Mouse (Mus musculus) lung, postnatal 14 days (tissue): ENCODE measurements at regions not wholly inside any gene's neighbourhood (a gene's known extent, or its start where the extent isn't known, plus 50 kb on each side); places are given as distances from the start of the nearest gene placed in this dataset.
"Not testable (repeated sequence)": the region's sequence is repeated elsewhere in the genome, so short reads cannot be mapped to it uniquely, and the experiment has no call there.

Source experiments
- DNase-seq: peaks from one replicate; pipeline ENCODE4 v3.0.0; 2021

GRCm38 (mm10) chr5:91892338-91892737 lies 70.5 kb downstream of the Rchy1 start:
- DNase-seq = no peak

GRCm38 (mm10) chr5:91881771-91882170 lies 81.1 kb downstream of the Rchy1 start:
- no peak for DNase-seq

DNA sequence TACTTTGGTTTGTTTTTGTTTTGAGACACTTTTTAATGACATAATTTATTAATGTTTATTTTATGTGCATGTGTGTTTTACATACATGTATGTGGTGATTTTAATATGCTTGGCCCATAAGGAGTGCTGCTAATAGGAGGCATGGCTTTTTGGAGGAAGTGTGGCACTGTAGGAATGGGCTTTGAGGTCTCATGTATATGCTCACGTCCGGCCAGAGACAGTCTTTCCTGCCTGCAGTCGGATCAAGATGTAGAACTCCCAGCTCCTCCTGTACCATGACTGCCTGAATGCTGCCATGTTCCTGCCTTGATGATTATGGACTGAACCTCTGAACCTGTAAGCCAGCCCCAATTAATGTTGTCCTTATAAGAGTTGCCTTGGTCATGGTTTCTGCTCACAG lies 82.6 kb downstream of the Rchy1 start:
- no peak for DNase-seq

DNA sequence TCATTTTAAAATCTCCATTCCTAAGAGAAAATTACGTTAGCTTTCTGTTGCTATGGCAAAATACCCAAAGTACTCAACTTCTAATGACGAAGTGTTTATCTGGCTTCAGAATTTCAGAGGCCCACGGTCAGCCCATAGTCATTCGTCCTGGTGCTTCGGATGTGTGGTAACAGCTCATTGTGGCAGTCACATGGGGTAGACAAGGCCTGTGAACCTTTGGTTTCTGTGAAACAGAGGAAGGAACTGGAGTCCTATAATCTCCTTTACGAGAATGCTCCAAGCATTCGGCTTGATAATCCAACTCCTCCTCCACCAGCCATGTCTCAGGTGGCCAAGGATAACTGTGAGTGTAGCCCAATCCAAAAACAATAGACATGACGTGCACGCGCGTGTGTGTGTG lies 84.2 kb downstream of the Rchy1 start:
- no peak for DNase-seq

GRCm38 (mm10) chr5:91876682-91877031 lies 86.2 kb downstream of the Rchy1 start:
- DNase-seq = no peak

- no peak for DNase-seq
Measured at GRCm38 (mm10) chr5:91875875-91876681, 86.8 kb downstream of the Rchy1 start.

DNA sequence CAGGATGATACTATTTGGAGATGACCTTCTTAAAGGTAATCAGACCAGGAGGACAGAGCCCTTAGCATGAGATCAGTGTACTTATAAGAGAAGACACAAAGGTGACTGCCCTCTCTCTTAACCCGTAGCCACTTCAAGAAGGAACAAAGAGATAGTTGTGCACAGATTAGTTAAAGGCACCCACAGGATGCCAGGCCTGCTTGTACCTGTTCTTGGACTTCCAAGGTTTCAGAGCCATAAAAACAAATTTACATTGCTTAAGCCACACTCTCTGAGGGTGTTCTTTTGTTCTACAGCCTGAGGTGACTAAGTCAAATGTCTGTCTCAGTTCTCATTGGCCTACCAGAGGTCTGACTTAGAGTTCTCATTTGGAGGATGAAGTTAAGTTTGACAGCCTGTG lies 90.1 kb downstream of the Rchy1 start:
- no peak for DNase-seq

DNA sequence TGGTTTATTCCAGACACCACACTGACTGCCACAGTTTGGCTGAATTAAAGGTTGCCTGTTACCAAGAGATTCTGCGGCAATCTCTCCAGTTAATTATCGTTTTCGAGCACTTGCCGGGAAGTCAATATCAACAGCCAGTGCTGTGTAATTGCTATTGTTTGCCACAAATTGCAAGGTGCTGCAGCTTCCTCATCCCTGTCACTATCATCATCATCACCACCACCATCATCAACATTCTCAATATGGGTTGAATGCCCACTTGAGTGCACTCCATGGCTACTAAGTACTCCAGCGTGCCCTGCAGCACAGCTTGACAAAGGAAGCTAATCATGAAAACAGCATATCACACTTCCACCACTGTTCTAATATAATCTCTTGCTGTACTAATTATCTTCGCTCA lies 93.1 kb downstream of the Rchy1 start:
- DNase-seq = no peak

- DNase-seq = no peak
Measured at GRCm38 (mm10) chr5:91866184-91866583, 96.7 kb downstream of the Rchy1 start.

DNA sequence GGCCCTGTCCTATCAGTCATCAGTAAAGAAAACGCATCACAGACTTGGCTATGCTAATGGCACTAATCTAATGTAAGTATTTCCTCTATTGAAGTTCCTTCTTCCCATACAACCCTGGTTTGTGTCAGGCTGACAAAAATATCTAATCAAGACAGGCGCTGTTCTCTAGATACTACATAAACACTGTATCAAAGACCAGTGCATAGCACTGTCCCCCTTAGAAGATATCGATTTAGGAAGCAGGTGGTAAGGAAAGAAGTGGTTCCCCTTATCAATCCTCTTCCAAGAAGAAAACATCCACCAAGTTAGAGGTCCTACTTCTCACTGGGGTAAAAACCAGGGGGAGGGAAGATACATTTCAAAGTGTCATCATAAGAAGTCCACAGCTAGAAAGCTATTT lies 97.5 kb downstream of the Rchy1 start:
- DNase-seq = no peak

- no peak for DNase-seq
Measured at GRCm38 (mm10) chr5:91862843-91863242, 100.0 kb downstream of the Rchy1 start.

DNA sequence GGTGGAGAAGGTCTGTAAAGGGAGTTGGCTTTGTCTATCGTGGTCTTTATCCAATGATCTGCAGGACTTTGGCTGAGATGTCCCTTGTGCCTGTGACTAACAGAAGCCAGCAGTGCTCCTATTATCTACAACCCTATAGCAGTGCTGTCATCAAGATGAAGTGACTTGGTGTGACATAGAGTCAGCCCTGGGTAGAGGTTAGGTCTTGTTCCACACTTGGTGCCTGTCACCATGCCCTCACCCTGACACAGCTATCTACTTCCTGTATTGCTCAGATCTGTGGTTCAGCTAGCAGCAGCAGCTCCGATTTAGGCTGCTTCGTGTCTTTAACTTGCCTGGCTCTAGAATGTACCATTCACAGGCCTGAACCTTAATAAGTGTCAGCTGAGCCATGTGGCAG lies 100.6 kb downstream of the Rchy1 start:
- no peak for DNase-seq

- DNase-seq = no peak
Measured at GRCm38 (mm10) chr5:91861440-91862187, 101.3 kb downstream of the Rchy1 start.

DNA sequence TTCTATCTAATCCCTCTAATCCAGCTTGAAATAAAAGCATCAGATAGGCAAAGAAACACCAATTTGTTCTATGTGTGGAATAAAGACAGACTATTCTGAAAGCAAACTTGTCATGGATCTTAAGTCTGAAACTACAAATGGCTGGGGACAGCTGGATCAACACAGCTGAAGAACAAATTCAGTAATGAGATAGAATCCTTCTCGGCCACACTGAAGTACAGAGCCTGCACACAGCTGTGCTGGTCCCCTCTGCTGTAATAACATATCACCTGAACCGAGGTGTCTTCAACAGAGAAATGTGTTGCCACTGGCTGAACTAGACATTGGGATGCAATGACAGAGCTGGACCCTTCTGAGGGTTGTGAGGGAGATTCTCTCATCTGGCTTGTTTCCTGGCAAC lies 102.4 kb downstream of the Rchy1 start:
- DNase-seq = no peak

- DNase-seq = no peak
Measured at GRCm38 (mm10) chr5:91852330-91852729, 110.5 kb downstream of the Rchy1 start.

- not testable (repeated sequence) for DNase-seq
Measured at GRCm38 (mm10) chr5:91850862-91851569, 111.9 kb downstream of the Rchy1 start.

GRCm38 (mm10) chr5:91850440-91850839 lies 112.4 kb downstream of the Rchy1 start:
- DNase-seq = no peak

DNA sequence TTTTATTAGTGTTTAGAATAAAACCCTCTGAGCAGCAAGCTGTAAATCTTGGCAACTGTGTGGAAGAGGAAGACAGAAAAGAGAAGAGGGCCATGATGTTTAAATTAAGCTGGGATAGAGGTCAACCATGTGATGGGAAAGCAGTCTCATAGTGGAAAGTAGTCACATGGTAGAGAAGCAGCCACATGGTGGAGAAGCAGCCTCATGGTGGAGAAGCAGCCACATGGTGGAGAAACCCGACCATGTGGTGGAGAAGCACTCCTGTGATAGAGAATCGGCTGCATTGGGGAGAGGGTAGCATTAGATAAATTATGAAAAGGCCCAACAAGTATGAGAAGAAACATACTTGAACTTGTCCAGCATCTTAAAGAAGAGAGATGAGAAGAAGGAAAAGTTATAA lies 113.3 kb downstream of the Rchy1 start:
- DNase-seq = no peak

GRCm38 (mm10) chr5:91849114-91849513 lies 113.8 kb downstream of the Rchy1 start:
- DNase-seq = no peak

- no peak for DNase-seq
Measured at GRCm38 (mm10) chr5:91848528-91848927, 114.3 kb downstream of the Rchy1 start.

DNA sequence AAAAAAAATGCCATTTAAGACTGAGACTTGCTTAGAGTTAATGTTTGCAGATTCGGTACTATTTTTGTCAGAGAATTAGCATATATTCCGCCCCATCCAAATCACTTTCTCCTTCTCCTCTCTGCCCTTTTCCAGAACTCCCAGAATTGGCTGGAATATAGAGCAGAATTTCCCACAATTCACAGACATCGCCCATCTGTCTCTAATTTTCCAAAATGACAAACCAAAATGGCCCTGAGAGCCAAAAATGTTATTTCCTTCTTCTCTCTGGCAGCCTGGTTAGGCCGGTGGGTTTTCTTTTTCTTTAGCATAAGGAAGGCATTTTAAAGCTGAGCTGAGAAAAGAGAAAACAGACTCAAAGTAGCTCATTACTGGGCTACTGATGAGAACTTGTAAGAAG lies 119.8 kb downstream of the Rchy1 start:
- DNase-seq = no peak

DNA sequence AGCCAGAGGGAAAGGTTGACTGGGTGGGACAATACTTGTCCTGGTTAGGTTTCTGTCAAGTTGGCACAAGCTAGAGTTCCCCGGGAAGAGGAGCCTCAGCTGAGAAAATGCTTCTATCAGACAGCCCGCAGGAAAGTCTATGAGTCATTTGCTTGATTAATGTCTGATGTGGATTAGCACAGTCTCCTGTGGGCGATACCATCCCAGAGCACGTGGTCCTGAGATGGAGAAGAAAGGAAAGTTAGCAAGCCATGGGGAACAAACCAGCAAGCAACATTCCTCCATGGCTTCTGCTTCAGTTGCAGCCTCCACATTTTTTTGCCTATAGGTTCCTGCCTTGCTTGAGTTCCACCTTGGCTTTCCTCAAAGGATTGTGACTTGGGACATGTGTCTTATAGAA lies 121.8 kb downstream of the Rchy1 start:
- DNase-seq = no peak

DNA sequence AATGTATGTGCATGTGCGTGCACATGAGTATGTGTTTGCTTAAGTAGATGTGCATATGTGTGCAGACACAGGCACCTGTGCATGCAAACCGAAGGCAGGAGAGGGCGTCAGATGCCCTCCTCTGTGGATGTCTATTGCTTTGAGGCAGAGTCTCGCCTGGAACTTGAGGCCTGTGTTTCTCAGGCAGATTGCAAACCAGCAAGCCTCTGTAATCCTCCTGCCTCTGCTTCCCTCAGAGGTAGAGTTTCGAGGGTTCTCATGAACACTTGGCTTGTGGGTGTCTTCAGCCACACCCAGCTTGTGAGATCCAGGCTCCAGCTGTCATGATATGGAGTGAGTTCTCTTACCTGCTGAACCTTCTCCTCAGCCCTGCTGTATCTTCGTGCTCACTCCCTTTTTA lies 134.4 kb downstream of the Rchy1 start:
- no peak for DNase-seq

DNA sequence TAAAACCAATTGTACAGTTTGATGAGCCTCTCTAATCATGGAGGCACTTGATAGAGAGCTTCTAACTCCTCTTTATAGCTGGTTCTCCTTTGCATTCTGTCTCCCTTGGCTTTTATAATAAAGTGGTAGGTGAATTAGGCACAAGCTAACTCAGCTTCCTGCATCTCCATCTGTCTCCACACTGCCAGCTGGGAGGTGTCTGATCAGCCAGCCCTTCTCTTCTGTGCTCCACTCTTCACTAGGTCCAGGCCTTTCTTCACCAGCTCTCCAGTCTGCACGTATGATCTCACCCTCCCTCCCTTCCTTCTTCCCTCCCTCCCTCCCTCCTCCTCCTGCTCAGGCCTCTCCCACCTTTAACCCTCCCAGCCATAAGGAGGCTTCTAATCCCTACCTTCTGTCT lies 136.2 kb downstream of the Rchy1 start:
- no peak for DNase-seq
